Comparison of ENCODE assay signal across 9 mouse cellular contexts in the genomic region with DNA sequence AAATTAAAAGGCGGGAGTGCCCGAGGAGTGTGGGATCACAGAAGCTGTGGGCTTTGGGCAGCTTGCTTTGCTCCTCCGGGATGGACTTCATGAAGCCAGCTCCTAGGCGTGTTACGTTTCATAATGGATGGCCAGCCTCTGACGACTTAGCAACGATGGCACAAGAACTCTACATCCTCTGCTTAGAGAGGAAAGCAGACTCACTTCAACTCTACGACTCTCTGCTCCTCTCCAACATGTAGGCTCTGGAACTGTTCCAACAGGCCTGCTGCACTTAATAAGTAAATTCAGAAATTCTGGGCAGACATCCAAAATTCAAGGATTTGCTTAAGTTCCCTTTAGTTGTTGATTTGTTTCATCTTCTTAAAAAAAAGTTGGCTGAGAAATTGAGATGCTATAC.
A peak's percentile ranks its signal among the peaks of the same experiment; 100 is the strongest.
DNase-seq lines count a peak whose midpoint lies in the region; ATAC-seq lines count a peak whose summit lies in the region.
"Had no signal": no experiment of that assay in that cellular context is flagged by ENCODE, and none has a peak within 500 bp of the region (broad histone marks: within the 10 kb centered on the region; RNA-seq: fewer than 3 reads in every experiment).

No protein-coding gene starts in this region.

- no peaks in the 10 kb centered on the region for H3K36me3 ChIP-seq in hindbrain, embryonic 16.5 days (ENCODE audit: control insufficient read depth, insufficient read depth, low read length)
- no peaks in the 10 kb centered on the region for H3K36me3 ChIP-seq in hindbrain, embryonic 13.5 days
- H3K36me3 ChIP-seq: neural tube, embryonic 12.5 days had no signal

- 67% methylated on average over 8 of the region's 8 CpGs for WGBS in hindbrain, embryonic 16.5 days
- 83% methylated on average over 8 of the region's 8 CpGs for WGBS in hindbrain, embryonic 13.5 days

- H3K4me3 ChIP-seq in hindbrain, embryonic 16.5 days (ENCODE audit: low read length) = no peak overlapping the region
- H3K4me3 ChIP-seq in hindbrain, embryonic 13.5 days = no peak overlapping the region
- H3K4me3 ChIP-seq: neural tube, embryonic 12.5 days had no signal

- no peaks in the 10 kb centered on the region for H3K9me3 ChIP-seq in hindbrain, embryonic 16.5 days (ENCODE audit: control insufficient read depth, low read length)
- no peaks in the 10 kb centered on the region for H3K9me3 ChIP-seq in hindbrain, embryonic 13.5 days
- H3K9me3 ChIP-seq: neural tube, embryonic 12.5 days had no signal

- peak; percentile 37; the same call in 1 of the 2 replicates for ATAC-seq in hindbrain, embryonic 16.5 days
- no peak for ATAC-seq in hindbrain, embryonic 13.5 days (ENCODE audit: low FRiP score)

- H3K27ac ChIP-seq in hindbrain, embryonic 16.5 days (ENCODE audit: low read depth, low read length) = no peak overlapping the region
- no peak overlapping the region for H3K27ac ChIP-seq in hindbrain, embryonic 13.5 days
- H3K27ac ChIP-seq: neural tube, embryonic 12.5 days had no signal

- DNase-seq in 416B (ENCODE audit: low read depth) (peak; percentile 38), MN1 (ENCODE audit: low spot score) (peak; percentile 79)
- peak; percentile 38 for DNase-seq in kidney, postnatal 14 days
- no peak for DNase-seq in spleen, postnatal 4 days (ENCODE audit: low spot score in 2 of 2)
- no peak for DNase-seq in layer of hippocampus, adult 11-12 months (ENCODE audit: low spot score)
- no peak for DNase-seq in testis, postnatal 10 days (ENCODE audit: low spot score)

- H3K4me1 ChIP-seq in hindbrain, embryonic 16.5 days (ENCODE audit: control insufficient read depth, insufficient read depth, low read depth, low read length) = no peaks in the 10 kb centered on the region
- H3K4me1 ChIP-seq in hindbrain, embryonic 13.5 days (replicated peaks) = no peaks in the 10 kb centered on the region
- H3K4me1 ChIP-seq: neural tube, embryonic 12.5 days had no signal

- no peaks in the 10 kb centered on the region for H3K27me3 ChIP-seq in hindbrain, embryonic 16.5 days (replicated peaks; ENCODE audit: control insufficient read depth, insufficient read depth, low read length)
- H3K27me3 ChIP-seq in hindbrain, embryonic 13.5 days = no peaks in the 10 kb centered on the region
- H3K27me3 ChIP-seq: neural tube, embryonic 12.5 days had no signal

- H3K9ac ChIP-seq in hindbrain, embryonic 16.5 days (ENCODE audit: low read depth, low read length) = no peak overlapping the region
- no peak overlapping the region for H3K9ac ChIP-seq in hindbrain, embryonic 13.5 days
- H3K9ac ChIP-seq: neural tube, embryonic 12.5 days had no signal

- no peak overlapping the region for H3K4me2 ChIP-seq in hindbrain, embryonic 16.5 days (ENCODE audit: low read length)
- no peak overlapping the region for H3K4me2 ChIP-seq in hindbrain, embryonic 13.5 days
- H3K4me2 ChIP-seq: neural tube, embryonic 12.5 days had no signal

Comparison
In these comparisons a context has a peak if more than half of its experiments do, and no peak if none do; other contexts are left out.
1. DNase-seq: peak in 416B (single experiment), MN1 (single experiment) and kidney, postnatal 14 days (single experiment); none in spleen, postnatal 4 days (0 of 2), layer of hippocampus, adult 11-12 months (single experiment) and testis, postnatal 10 days (single experiment).